Mouse (Mus musculus) embryonic facial prominence, embryonic 14.5 days (tissue): ENCODE data around the gene Rnf157. TPM values are rescaled to one million over a fixed set of nuclear protein-coding genes. Genes with fewer than 3 reads are reported as not detected.
A peak's percentile ranks its signal among the peaks of the same experiment; 100 is the strongest.
"Not testable (repeated sequence)": the region's sequence is repeated elsewhere in the genome, so short reads cannot be mapped to it uniquely, and the experiment has no call there.

Source experiments
- ATAC-seq: fragments of 200-750 bp; cut with Nextera tagmentation; 2 replicates; pipeline ENCODE4 v1.8.0; 2017; ENCODE audit warnings: low read depth, moderate number of reproducible peaks, moderate TSS enrichment
- DNase-seq: peaks from one replicate; pipeline ENCODE4 v3.0.0-alpha.2; 2015; ENCODE audit warnings: low spot score
- H3K27ac ChIP-seq: fragments of 300-500 bp; sonication (generic); replicated peaks from 2 replicates; pipeline ENCODE4 v1.5.1; 2014; ENCODE audit warnings: low read depth, mild to moderate bottlenecking, low read length, moderate library complexity
- H3K27me3 ChIP-seq: fragments of 300-500 bp; sonication (generic); replicated peaks from 2 replicates; pipeline ENCODE4 v1.6.1; 2014; ENCODE audit warnings: low read length; ENCODE audit not compliant: control insufficient read depth, insufficient read depth
- H3K36me3 ChIP-seq: fragments of 300-500 bp; sonication (generic); 2 replicates; pipeline ENCODE4 v1.6.1; 2014; ENCODE audit warnings: low read length, mixed read lengths; ENCODE audit not compliant: control insufficient read depth, insufficient read depth
- H3K4me1 ChIP-seq: fragments of 300-500 bp; sonication (generic); 2 replicates; pipeline ENCODE4 v1.6.1; 2014; ENCODE audit warnings: antibody characterized with exemption, low read length; ENCODE audit not compliant: control insufficient read depth, insufficient read depth
- H3K4me2 ChIP-seq: fragments of 300-500 bp; sonication (generic); 2 replicates; pipeline ENCODE4 v1.6.1; 2014; ENCODE audit warnings: low read depth, mild to moderate bottlenecking, low read length, moderate library complexity, mixed read lengths
- H3K4me3 ChIP-seq: fragments of 300-500 bp; sonication (generic); 2 replicates; pipeline ENCODE4 v1.5.1; 2014; ENCODE audit warnings: low read depth, mild to moderate bottlenecking, low read length
- H3K9ac ChIP-seq: fragments of 300-500 bp; sonication (generic); 2 replicates; pipeline ENCODE4 v1.6.1; 2014; ENCODE audit warnings: low read depth, mild to moderate bottlenecking, low read length, moderate library complexity, mixed read lengths
- H3K9me3 ChIP-seq: fragments of 300-500 bp; sonication (generic); 2 replicates; pipeline ENCODE4 v1.6.1; 2016; ENCODE audit warnings: low read length; ENCODE audit not compliant: control insufficient read depth
- WGBS: fragments of 180-500 bp; shearing (Covaris S2); extraction: QIAGEN DNeasy Blood & Tissue Kit; methylation state at CpG from one replicate; pipeline ENCODE4 v1.1.7; 2014; 5-methylcytosine and 5-hydroxymethylcytosine counted together
- polyA plus RNA-seq: library from polyadenylated mRNA; unstranded; fragments of >200 nt; fragmentation: Nextera tagmentation; extraction: Ambion mirVana; gene quantifications from 2 replicates; pipeline ENCODE4 v1.2.1, GENCODE M21; 2014

The Rnf157 gene
- polyA plus RNA-seq, 1 experiment from 2014 or later: 17.7 TPM

DNA sequence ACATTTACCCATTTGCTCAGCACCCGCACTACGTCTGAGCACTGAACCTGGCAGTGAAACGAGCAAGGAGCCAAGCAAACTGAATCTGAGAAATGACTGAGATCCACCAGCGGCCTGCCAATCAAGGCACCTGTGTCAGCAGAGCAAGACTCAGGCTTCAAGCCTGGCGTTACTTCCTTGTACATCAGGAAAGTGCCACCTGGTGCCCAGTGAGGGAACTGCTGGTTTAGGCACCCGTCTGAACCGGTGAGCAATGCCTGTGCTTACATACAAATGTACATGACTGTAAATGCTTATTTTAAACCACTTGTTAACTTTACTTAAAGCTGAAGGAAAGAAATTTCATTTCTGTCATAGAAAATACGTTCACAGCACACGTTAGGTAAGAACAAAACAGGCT is 44.7 kb downstream of the Rnf157 start:
- Histone ChIP-seq H3K9ac (no peak overlapping the region), H3K27ac (no peak overlapping the region), H3K4me1 (peaks cover 11% of the 10 kb centered on the region), H3K4me3 (no peak overlapping the region), H3K27me3 (no peaks in the 10 kb centered on the region), H3K36me3 (no peaks in the 10 kb centered on the region), H3K4me2 (no peak overlapping the region), H3K9me3 (no peaks in the 10 kb centered on the region)
- 24% methylated on average over 9 of the region's 9 CpGs for WGBS
- peak; percentile 93 for DNase-seq
- peak; percentile 75; the same call in 1 of the 2 replicates for ATAC-seq

DNA sequence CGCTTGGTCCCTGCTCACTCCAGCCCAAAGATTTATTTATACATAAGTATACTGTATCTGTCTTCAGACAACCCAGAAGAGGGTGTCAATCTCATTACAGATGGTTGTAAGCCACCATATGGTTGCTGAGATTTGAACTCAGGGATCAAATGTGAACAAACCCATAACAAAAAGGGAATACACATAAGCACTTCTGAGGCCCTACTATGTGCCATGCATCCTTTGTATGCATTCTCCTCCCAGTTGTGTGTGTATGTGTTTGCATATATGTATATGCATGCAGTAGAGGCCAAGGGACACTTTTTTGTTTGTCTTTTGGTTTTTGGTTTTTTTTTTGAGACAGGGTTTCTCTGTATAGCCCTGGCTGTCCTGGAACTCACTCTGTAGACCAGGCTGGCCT is 46.2 kb downstream of the Rnf157 start:
- Histone ChIP-seq H3K27ac (no peak overlapping the region), H3K9me3 (no peaks in the 10 kb centered on the region), H3K9ac (no peak overlapping the region), H3K27me3 (no peaks in the 10 kb centered on the region), H3K36me3 (0 out of 2 replicates have a peak, but pooled peaks cover under 1% of the 10 kb centered on the region), H3K4me1 (peaks cover 7% of the 10 kb centered on the region), H3K4me2 (no peak overlapping the region), H3K4me3 (no peak overlapping the region)
- WGBS: 84% methylated on average over 1 of the region's 1 CpGs
- ATAC-seq (no peak), DNase-seq (no peak)

DNA sequence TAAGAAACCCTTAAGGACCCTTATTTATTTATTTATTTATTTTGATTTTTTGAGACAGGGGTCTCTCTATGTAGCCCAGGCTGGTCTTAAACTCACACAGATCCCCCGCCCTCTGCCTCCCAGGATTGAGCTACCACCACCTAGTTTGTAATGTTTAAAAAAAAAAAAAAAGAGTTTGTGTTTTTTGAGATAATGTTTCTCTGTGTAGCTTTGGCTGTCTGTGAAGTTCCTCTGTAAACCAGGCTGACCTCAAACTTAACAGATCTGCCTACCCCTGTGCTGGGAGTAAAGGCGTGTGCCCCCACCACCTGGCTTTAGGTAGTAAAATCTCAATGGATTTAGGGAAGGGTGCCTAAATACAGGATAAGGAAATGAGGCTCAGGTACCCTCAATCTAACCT is 46.7 kb downstream of the Rnf157 start:
- H3K36me3 ChIP-seq: 0 out of 2 replicates have a peak, but pooled peaks cover 6% of the 10 kb centered on the region
- DNase-seq: no peak
- H3K4me2 ChIP-seq: no peak overlapping the region
- H3K27ac ChIP-seq: no peak overlapping the region
- no peaks in the 10 kb centered on the region for H3K27me3 ChIP-seq
- no peak overlapping the region for H3K9ac ChIP-seq
- no peaks in the 10 kb centered on the region for H3K9me3 ChIP-seq
- no peak; the same call in 1 of the 2 replicates for ATAC-seq
- 77% methylated on average over 2 of the region's 2 CpGs for WGBS
- no peak overlapping the region for H3K4me3 ChIP-seq
- H3K4me1 ChIP-seq: peaks cover 7% of the 10 kb centered on the region

DNA sequence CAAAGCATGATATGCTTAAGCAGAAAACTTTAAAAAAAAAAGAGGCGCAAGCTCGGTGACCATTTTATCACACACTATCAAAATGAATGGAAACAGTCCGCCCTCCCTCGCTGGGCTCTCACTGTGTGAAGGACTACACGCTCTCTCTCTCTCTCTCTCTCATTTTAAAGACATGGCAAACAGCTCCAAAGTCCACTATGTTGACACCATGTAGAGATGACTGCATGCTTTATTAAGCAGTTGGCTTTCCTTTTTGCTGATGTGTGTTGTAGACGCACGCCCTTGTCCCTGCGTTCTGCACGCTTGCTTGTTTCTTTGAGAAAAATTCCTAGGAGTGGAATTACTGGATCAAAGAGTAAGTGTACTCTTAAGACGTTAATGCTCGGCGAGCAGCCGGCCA is 47.4 kb downstream of the Rnf157 start:
- H3K4me3 ChIP-seq: no peak overlapping the region
- WGBS: 52% methylated on average over 13 of the region's 13 CpGs
- DNase-seq: peak; percentile 42
- no peak overlapping the region for H3K9ac ChIP-seq
- no peak overlapping the region for H3K4me2 ChIP-seq
- H3K27ac ChIP-seq: no peak overlapping the region
- H3K36me3 ChIP-seq: 0 out of 2 replicates have a peak, but pooled peaks cover 10% of the 10 kb centered on the region
- ATAC-seq: no peak
- H3K9me3 ChIP-seq: no peaks in the 10 kb centered on the region
- H3K27me3 ChIP-seq: no peaks in the 10 kb centered on the region
- peaks cover 7% of the 10 kb centered on the region for H3K4me1 ChIP-seq

DNA sequence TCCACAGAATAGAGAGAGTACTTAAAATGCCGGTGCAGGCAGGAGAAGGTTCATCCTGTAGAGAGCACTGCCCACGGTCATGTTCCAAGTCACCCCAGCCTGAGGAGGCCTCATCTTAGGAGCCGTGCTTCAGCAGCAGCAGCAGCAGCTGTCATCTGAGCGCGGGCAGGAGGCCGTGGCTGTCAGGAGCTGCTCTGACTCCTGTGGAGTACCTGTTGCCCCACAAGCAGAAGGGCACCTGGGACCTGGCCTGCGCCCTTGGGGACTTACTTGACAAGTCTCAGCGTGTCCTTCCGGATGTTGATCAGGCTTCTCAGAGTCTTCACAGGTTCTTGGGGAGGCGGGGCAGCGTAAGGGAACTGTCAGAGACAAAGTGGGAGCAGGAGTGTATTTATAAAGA is 50.8 kb downstream of the Rnf157 start:
- H3K9me3 ChIP-seq: no peaks in the 10 kb centered on the region
- no peak overlapping the region for H3K4me2 ChIP-seq
- H3K36me3 ChIP-seq: 0 out of 2 replicates have a peak, but pooled peaks cover 29% of the 10 kb centered on the region
- H3K9ac ChIP-seq: no peak overlapping the region
- WGBS: 56% methylated on average over 11 of the region's 11 CpGs
- DNase-seq: no peak
- no peaks in the 10 kb centered on the region for H3K27me3 ChIP-seq
- H3K27ac ChIP-seq: no peak overlapping the region
- no peak overlapping the region for H3K4me3 ChIP-seq
- 0 out of 2 replicates have a peak, but pooled peaks have one; percentile 12 for ATAC-seq
- peaks cover 5% of the 10 kb centered on the region for H3K4me1 ChIP-seq

DNA sequence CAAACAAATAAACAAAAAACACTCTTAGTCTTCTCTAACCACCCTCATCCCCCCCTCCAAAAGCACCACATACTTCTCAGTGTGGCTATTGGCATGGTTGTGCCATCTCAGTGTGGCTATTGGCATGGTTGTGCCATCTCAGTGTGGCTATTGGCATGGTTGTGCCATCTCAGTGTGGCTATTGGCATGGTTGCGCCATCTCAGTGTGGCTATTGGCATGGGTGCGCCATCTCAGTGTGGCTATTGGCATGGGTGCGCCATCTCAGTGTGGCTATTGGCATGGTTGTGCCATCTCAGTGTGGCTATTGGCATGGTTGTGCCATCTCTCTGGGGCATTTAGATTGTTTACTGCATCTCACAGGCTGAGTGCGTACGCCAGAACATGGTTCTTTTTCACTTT is 51.9 kb downstream of the Rnf157 start:
- H3K9me3 ChIP-seq, H3K27me3 ChIP-seq, DNase-seq, H3K9ac ChIP-seq, H3K4me2 ChIP-seq, ATAC-seq, H3K4me3 ChIP-seq, H3K4me1 ChIP-seq, H3K27ac ChIP-seq: not testable (repeated sequence)
- 95% methylated on average over 5 of the region's 5 CpGs for WGBS
- H3K36me3 ChIP-seq: 0 out of 2 replicates have a peak, but pooled peaks cover 30% of the 10 kb centered on the region

DNA sequence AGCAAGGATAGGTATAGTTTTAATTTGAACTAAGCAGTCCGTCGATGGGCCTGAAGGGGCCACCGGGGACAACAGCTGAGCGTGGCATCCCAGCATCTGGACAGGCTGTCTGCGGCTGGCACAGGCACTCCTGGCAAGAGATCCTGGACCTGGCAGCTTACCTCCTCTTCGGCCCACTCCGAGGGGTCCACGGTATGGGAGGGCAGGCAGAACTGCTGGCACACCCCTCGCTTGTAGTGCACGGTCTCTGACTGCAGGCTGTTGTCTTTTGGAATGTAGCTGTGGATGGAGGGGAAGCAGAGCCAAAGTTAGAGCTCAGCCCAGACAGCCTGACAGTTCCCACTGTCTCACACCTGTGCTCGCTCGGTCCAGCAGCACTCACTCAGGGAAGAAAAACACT is 53.2 kb downstream of the Rnf157 start:
- Histone ChIP-seq H3K9me3 (0 out of 2 replicates have a peak, but pooled peaks cover 3% of the 10 kb centered on the region), H3K9ac (no peak overlapping the region), H3K27me3 (no peaks in the 10 kb centered on the region), H3K27ac (no peak overlapping the region), H3K4me2 (no peak overlapping the region), H3K4me1 (no peaks in the 10 kb centered on the region), H3K4me3 (no peak overlapping the region), H3K36me3 (peaks cover 42% of the 10 kb centered on the region)
- ATAC-seq (no peak), DNase-seq (no peak)
- 80% methylated on average over 12 of the region's 12 CpGs for WGBS

DNA sequence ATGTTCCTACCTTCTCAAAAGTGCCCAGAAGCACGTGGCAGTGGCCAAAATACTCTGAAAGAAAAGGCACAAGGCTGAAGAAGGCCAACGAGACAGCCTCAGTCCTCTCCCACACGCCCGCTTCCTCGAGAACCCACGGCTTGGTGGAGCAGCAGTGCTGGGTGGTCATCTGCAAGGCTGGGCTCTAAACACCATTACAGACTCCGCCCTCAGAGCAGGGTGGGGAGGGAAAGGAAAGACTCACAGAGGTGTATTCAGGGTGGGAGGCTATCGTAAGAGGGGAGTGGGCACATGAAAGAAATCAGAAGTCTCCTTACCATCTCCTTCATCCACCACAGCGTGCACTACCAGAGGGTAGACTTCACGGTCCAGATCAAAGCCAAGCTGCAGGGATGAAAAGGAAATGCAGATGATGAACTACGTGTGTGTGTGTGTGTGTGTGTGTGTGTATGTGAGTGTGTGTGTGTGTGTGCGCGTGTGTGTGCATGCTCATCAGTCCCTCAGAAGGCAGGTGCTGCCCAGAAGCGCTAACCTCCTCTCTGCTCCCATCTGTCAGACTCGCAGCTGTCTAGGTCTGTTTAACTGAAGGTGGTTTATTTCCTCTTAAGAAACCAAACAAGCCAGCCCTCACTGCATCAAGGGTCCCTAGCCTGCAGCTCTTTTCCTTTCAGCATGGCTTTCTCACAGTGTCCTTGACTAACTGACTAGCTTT is 53.8 kb downstream of the Rnf157 start:
- H3K36me3 ChIP-seq: peaks cover 48% of the 10 kb centered on the region
- DNase-seq (peak; percentile 60), ATAC-seq (no peak)
- H3K9me3 ChIP-seq: 0 out of 2 replicates have a peak, but pooled peaks cover 3% of the 10 kb centered on the region
- H3K27ac ChIP-seq: no peak overlapping the region
- no peak overlapping the region for H3K9ac ChIP-seq
- H3K4me1 ChIP-seq: no peaks in the 10 kb centered on the region
- H3K4me2 ChIP-seq: no peak overlapping the region
- 67% methylated on average over 15 of the region's 15 CpGs for WGBS
- H3K27me3 ChIP-seq: no peaks in the 10 kb centered on the region
- H3K4me3 ChIP-seq: no peak overlapping the region

DNA sequence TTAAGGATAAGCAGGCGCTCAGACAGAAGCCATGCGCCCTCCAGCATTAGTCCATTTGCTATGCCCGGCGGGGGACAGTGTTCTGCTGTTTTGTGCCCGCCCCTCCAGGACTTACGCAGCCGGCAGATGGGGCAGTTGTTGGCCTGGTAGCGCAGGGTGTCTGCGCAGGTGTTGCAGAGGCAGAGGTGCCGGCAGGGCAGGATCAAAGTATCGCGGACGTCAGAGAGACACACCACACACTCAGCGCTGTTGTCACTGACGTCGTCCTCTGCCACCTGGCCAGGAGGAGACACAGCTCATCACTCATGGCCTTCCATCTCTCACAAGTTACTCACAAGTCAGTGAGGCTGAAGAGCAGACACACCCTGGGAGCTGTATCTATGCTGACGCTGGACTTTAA is 58.3 kb downstream of the Rnf157 start:
- WGBS: 34% methylated on average over 17 of the region's 17 CpGs
- H3K4me3 ChIP-seq: no peak overlapping the region
- H3K36me3 ChIP-seq: peaks cover 51% of the 10 kb centered on the region
- no peaks in the 10 kb centered on the region for H3K27me3 ChIP-seq
- H3K27ac ChIP-seq: no peak overlapping the region
- no peak for ATAC-seq
- H3K9me3 ChIP-seq: 0 out of 2 replicates have a peak, but pooled peaks cover 3% of the 10 kb centered on the region
- no peaks in the 10 kb centered on the region for H3K4me1 ChIP-seq
- H3K4me2 ChIP-seq: no peak overlapping the region
- no peak overlapping the region for H3K9ac ChIP-seq
- no peak for DNase-seq
